Mouse (Mus musculus): ENCODE measurements at regions not wholly inside any gene's neighbourhood (a gene's known extent, or its start where the extent isn't known, plus 50 kb on each side); places are given as distances from the start of the nearest gene placed in this dataset.

DNA sequence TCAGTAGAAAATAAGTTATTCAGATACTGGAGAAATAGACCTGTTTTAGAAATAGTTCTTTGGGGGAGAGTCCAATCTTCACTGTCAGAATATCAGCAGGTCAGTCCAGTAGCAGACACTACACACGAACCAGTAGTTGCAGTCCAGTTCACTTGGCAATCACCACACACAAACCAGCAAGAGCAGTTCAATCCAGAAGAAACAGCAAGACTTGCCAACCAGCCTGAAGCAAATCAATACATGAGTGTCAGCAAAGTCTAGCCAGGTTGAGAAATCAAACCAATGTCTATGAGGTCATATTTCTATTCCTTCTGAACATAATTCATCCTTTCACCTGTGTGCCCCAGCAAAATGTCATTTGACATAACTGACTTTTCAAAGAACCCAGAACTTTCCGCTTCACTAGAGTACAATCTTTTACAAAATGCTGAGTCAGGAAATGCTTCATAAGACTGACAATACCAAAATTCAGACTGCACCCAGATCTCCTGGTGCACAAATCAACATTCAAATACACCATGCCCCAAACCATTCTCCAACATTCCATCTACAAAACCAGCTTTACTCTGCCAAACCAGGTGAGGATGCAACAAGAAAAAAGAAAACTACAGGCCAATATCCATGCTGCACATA, 76.6 kb upstream of the Fhl2 start:
- TF ChIP-seq CTCF (IDR thresholded peaks at IDR 0.05; ENCODE audit: insufficient read depth, low read length) (no peak), POLR2A (IDR thresholded peaks at IDR 0.05; ENCODE audit: borderline replicate concordance, extremely low read depth, low read depth, low read length) (no peak)

Measured in lung, adult 2 months (tissue).